Mouse (Mus musculus) forebrain, embryonic 15.5 days (tissue): Measurements from ENCODE around the gene Arglu1. TPM values are rescaled to one million over a fixed set of nuclear protein-coding genes. Genes with fewer than 3 reads are reported as not detected.

Source experiments
- ATAC-seq: fragments of 200-750 bp; cut with Nextera tagmentation; replicated peaks from 2 replicates; pipeline ENCODE4 v1.8.0; 2017; ENCODE audit warnings: mild to moderate bottlenecking, moderate TSS enrichment, moderate library complexity
- H3K27ac ChIP-seq: fragments of 300-500 bp; sonication (generic); replicated peaks from 2 replicates; pipeline ENCODE4 v1.5.1; 2015; ENCODE audit warnings: mild to moderate bottlenecking, inconsistent platforms
- H3K27me3 ChIP-seq: fragments of 300-500 bp; sonication (generic); 2 replicates; pipeline ENCODE4 v1.6.1; 2015; ENCODE audit warnings: inconsistent platforms
- H3K36me3 ChIP-seq: fragments of 300-500 bp; sonication (generic); 2 replicates; pipeline ENCODE4 v1.6.1; 2015; ENCODE audit warnings: mild to moderate bottlenecking, inconsistent platforms
- H3K4me1 ChIP-seq: fragments of 300-500 bp; sonication (generic); 2 replicates; pipeline ENCODE4 v1.6.1; 2015; ENCODE audit warnings: inconsistent platforms
- H3K4me2 ChIP-seq: fragments of 300-500 bp; sonication (generic); replicated peaks from 2 replicates; pipeline ENCODE4 v1.6.1; 2015; ENCODE audit warnings: mild to moderate bottlenecking, inconsistent platforms
- H3K4me3 ChIP-seq: fragments of 300-500 bp; sonication (generic); 2 replicates; pipeline ENCODE4 v1.5.1; 2015; ENCODE audit warnings: mild to moderate bottlenecking, inconsistent platforms
- H3K9ac ChIP-seq: fragments of 300-500 bp; sonication (generic); replicated peaks from 2 replicates; pipeline ENCODE4 v1.6.1; 2015; ENCODE audit warnings: mild to moderate bottlenecking, inconsistent platforms
- H3K9me3 ChIP-seq: fragments of 300-500 bp; sonication (generic); 2 replicates; pipeline ENCODE4 v1.6.1; 2016; ENCODE audit warnings: inconsistent platforms
- WGBS: fragments of 180-500 bp; shearing (Covaris S2); methylation state at CpG from one replicate; pipeline ENCODE4 v1.1.7; 2015; ENCODE audit warnings: mixed read lengths; 5-methylcytosine and 5-hydroxymethylcytosine counted together
- polyA plus RNA-seq: library from polyadenylated mRNA; unstranded; fragments of >200 nt; fragmentation: Nextera tagmentation; extraction: Ambion mirVana; gene quantifications from 2 replicates; pipeline ENCODE4 v1.2.1, GENCODE M21; 2015

The Arglu1 gene
- polyA plus RNA-seq, 1 experiment from 2014 or later: 199 TPM

DNA sequence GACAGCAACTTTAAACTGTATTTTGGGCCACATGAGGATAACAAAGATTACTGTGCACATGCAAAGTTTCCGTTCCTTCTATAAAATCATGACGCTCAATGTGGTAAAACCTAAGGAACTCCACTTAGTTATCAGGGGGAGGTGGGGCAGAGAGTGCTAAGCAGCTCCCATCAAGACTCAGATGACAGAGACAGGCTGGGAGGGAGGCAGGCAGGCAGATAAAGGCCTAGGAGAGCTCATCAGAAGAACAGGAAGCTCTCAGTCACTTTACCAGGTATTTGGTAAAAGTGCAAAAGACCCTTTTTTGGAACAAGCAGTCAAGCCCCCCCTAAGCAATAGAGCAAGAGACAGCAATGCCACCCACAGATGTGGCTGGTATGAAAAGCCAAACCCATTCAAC, 4.8 kb downstream of the Arglu1 start:
- Histone ChIP-seq H3K4me1 (peaks cover 42% of the 10 kb centered on the region), H3K27ac (no peak overlapping the region), H3K36me3 (peaks cover 20% of the 10 kb centered on the region), H3K9ac (no peak overlapping the region), H3K4me2 (no peak overlapping the region), H3K27me3 (no peaks in the 10 kb centered on the region), H3K4me3 (no peak overlapping the region), H3K9me3 (no peaks in the 10 kb centered on the region)
- ATAC-seq: no peak
- WGBS: 67% methylated on average over 2 of the region's 2 CpGs

DNA sequence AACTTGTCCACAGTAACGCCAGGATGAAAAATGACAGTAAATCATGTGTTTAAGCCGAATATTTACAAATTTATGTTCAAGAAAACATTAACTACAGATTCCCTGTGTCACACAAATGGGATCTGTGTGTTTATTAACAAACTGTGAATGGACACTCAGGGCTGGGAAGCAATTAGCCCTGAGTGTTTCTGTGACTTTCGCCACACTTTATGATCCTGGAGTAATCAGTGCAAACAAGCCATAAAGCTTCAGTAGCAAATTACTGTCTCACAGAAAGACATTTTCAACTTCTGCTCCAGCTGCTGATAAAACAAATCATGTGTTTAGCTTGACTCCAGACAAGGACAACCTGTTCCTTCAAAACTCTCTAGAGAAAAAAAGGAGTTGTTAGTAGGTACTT, 7.6 kb downstream of the Arglu1 start:
- 93% methylated on average over 3 of the region's 3 CpGs for WGBS
- H3K4me3 ChIP-seq: no peak overlapping the region
- ATAC-seq: no peak

DNA sequence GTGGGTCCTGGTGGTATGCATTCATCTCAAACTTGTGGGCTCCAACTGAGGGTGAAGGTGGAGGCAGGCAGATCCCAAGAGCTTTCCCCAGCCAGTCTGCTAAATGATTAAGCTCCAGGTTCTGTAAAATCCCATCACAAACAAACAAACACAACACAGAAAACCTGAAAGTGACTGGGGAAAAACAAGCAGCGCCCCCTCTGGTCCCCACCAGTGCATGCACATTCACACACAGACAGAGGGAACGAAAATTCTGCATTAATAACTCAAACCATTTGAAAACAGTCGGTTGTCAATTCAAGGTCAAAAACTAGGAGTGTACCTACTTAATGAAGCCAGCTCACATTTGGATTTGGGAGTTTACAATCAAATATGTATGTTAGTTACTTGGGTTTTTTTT, 12.1 kb downstream of the Arglu1 start:
- no peaks in the 10 kb centered on the region for H3K27me3 ChIP-seq
- H3K4me2 ChIP-seq: no peak overlapping the region
- H3K27ac ChIP-seq: no peak overlapping the region
- H3K4me1 ChIP-seq: no peaks in the 10 kb centered on the region
- 85% methylated on average over 3 of the region's 3 CpGs for WGBS
- no peaks in the 10 kb centered on the region for H3K9me3 ChIP-seq
- no peak overlapping the region for H3K4me3 ChIP-seq
- no peak for ATAC-seq
- H3K9ac ChIP-seq: no peak overlapping the region
- H3K36me3 ChIP-seq: peaks cover 48% of the 10 kb centered on the region

More for the DNA sequence above, 7.6 kb downstream of the Arglu1 start:
- H3K9me3 ChIP-seq: no peaks in the 10 kb centered on the region
- no peaks in the 10 kb centered on the region for H3K27me3 ChIP-seq
- H3K4me2 ChIP-seq: no peak overlapping the region
- H3K36me3 ChIP-seq: peaks cover 41% of the 10 kb centered on the region
- H3K27ac ChIP-seq: no peak overlapping the region
- no peak overlapping the region for H3K9ac ChIP-seq
- H3K4me1 ChIP-seq: peaks cover 26% of the 10 kb centered on the region

DNA sequence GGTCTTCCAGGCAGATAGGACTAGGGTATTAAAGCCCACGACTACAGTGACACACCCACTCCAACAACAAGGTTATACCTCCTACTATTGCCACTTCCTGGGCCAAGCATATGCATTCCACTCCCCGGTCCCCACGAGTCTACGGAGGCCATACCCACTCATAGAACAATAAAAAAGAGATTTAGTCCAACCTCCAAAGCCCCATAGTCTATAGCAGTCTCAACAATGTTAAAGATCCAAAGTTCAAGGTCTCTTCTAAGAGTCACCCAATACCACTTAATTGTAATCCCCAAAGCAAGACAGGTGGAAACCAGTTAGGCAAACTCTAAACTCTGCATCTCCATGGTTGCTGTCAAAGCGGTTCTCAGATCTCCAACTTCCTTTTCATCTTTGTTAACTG, 15.5 kb downstream of the Arglu1 start:
- Histone ChIP-seq H3K9ac (no peak overlapping the region), H3K27me3 (no peaks in the 10 kb centered on the region), H3K4me3 (no peak overlapping the region), H3K9me3 (no peaks in the 10 kb centered on the region), H3K4me2 (no peak overlapping the region), H3K27ac (no peak overlapping the region), H3K4me1 (no peaks in the 10 kb centered on the region), H3K36me3 (peaks cover 30% of the 10 kb centered on the region)
- WGBS: 89% methylated on average over 5 of the region's 5 CpGs
- no peak for ATAC-seq

DNA sequence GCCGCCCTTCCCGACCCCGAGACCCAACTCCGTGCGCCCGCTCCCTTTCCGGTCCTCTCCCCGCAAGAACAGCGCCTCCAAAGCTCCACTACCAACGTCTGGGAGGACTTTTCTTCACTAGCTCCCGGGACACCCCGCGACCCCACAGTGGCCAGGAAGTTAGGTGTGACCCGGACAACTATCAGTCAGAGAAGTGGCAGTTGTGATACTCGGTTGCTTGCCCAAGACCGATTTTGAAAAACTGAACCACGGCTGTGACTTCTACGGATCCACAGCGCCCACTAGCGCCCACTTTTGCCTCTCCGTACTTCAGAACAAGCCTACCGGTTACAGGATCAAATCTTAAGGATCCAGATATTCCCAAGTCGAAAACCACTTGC, 28.6 kb downstream of the Arglu1 start:
- ATAC-seq: peak; percentile 0; the same call in 1 of the 2 replicates
- H3K27me3 ChIP-seq: no peaks in the 10 kb centered on the region
- peak overlapping the region; percentile 61 for H3K9ac ChIP-seq
- H3K4me2 ChIP-seq: peak overlapping the region; percentile 66
- peak overlapping the region; percentile 97 for H3K27ac ChIP-seq
- H3K36me3 ChIP-seq: peaks cover 9% of the 10 kb centered on the region
- H3K4me3 ChIP-seq: peak overlapping the region; percentile 96
- no peaks in the 10 kb centered on the region for H3K9me3 ChIP-seq
- WGBS: under 1% methylated on average over 23 of the region's 23 CpGs
- H3K4me1 ChIP-seq: peaks cover 7% of the 10 kb centered on the region; the same call in 1 of the 2 replicates

DNA sequence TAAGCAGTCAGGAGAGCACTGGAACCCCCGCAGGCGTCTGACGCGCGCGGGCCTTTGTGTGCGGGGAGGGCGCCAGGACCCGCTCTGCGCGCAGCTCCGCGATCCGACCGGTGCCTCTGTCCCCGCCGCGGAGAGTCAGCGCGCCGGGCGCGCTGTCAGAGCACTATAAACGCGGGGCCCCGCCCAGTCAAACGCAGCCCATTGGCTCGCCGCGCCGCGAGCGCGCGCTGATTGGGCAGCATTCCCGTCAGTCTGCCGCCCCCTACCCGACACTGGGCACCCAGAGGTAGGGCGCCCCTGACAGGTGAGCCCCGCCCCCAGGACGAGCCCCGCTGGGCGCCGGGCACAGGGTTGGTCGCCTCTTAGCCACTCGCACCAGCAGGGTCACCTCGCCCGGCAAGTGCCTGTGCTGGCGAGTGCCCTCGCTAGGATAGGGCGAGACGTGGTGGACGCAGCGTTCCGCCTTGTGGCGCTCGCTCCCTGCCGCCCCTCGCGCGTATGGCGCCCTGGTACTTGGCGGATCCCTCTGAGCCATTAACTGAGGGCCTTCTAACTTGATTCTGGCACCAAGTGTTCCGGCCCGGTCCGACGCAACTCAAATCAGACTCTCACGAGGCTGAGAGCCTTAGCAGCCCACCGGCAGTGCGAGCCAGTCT, 29.1 kb downstream of the Arglu1 start, which contains the start of gene Efnb2:
Gene Efnb2 (minus strand): TSS at position 140 of the 656 bp plus-strand sequence.
- under 1% methylated on average over 67 of the region's 70 CpGs for WGBS
- peak within 1 kb of the TSS; percentile 66 for H3K4me2 ChIP-seq
- peaks cover 6% of the 10 kb centered on the region; the same call in 1 of the 2 replicates for H3K36me3 ChIP-seq
- peak within 1 kb of the TSS; percentile 97 for H3K27ac ChIP-seq
- H3K9ac ChIP-seq: peak within 1 kb of the TSS; percentile 97
- ATAC-seq: peak; percentile 93
- H3K4me1 ChIP-seq: peaks cover 8% of the 10 kb centered on the region; the same call in 1 of the 2 replicates
- H3K4me3 ChIP-seq: peak within 1 kb of the TSS; percentile 96
- no peaks in the 10 kb centered on the region for H3K9me3 ChIP-seq
- no peaks in the 10 kb centered on the region for H3K27me3 ChIP-seq

DNA sequence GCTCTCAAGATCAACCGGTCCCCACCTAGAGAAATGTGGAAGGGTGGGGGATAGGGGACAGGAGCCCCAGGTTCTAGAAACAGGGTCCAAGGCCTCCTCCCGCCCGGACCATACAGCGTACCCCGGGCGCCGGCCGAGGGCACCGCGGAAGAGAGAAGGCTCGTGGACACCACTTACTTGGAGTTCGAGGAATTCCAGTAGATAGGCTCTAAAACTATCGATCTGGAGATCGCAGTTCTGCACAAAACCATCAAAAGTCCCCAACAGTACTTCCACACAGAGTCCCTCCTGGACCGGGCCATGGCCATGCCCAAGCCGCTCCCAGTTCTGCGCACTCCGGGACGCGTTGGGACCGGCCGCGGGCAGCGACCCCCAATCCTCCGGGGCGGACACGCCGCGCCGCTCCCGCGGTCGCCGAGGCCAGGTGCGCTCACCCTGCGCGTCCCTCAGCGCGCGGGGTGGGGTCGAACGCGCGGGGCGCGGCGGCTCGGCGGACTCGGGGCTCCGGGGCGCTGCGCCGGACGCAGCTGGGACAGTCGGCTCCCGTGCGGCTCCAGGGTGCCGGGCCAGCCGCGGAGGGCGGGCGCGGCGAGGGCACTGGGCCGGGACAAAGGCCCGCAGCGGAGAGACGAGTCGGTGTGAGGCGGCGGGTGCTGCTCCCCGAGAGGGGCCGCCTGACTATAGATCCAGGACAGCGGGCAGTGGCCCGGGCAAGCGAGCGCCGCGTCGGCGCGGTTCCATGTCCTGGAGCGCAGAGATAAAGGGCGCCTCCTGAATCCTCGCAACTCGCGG, 29.8 kb downstream of the Arglu1 start:
- Histone ChIP-seq H3K4me3 (peak overlapping the region; percentile 96), H3K27me3 (no peaks in the 10 kb centered on the region), H3K36me3 (peaks cover 3% of the 10 kb centered on the region; the same call in 1 of the 2 replicates), H3K4me1 (peaks cover 13% of the 10 kb centered on the region), H3K4me2 (peak overlapping the region; percentile 66), H3K27ac (peak overlapping the region; percentile 97), H3K9me3 (no peaks in the 10 kb centered on the region), H3K9ac (peak overlapping the region; percentile 97)
- ATAC-seq: peak; percentile 7
- 0% methylated on average over 85 of the region's 88 CpGs for WGBS

DNA sequence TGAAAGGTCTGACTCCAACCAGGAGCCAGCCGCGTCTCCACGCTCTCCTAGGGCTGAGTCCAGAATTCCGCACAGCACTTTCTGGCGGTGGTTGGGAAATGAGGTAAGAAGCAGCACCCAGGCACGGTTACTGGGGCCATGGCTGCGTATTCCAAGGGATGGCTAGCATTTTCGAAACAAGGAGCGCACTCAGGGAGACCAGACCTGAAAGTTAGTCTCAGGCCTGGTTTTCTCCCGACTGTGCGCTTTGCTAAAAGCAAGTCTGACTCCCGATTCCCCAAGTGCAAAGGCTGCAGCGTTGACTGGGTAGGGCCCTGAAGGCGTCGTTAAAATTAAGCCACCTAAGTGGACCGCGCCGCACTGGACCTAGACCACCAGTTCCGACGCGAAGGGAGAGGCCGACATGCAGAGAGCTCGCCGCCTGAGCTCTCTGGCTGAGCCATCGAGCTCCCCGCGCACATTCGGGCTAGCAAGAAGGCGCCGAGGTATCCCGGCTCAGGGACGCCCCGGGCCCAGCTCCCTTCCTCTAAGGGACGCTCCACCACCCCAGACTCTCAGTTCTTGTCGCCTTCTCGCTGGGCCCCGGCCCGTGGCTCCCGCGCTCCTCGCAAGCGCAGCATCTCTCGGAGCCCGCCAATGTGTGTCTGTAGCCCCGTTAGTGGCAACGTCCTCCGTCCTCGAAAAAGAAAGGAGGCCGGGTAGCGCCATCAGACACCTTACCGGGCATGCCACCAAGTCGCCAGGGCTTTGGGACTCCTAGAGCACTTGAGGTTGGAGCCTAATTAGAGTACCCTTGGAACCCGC, 30.6 kb downstream of the Arglu1 start:
- peak overlapping the region; percentile 96 for H3K4me3 ChIP-seq
- no peak for ATAC-seq
- H3K9ac ChIP-seq: peak overlapping the region; percentile 97
- H3K9me3 ChIP-seq: no peaks in the 10 kb centered on the region
- H3K27ac ChIP-seq: peak overlapping the region; percentile 97
- peaks cover 21% of the 10 kb centered on the region for H3K4me1 ChIP-seq
- H3K27me3 ChIP-seq: no peaks in the 10 kb centered on the region
- H3K4me2 ChIP-seq: peak overlapping the region; percentile 66
- H3K36me3 ChIP-seq: no peaks in the 10 kb centered on the region
- under 1% methylated on average over 53 of the region's 53 CpGs for WGBS

DNA sequence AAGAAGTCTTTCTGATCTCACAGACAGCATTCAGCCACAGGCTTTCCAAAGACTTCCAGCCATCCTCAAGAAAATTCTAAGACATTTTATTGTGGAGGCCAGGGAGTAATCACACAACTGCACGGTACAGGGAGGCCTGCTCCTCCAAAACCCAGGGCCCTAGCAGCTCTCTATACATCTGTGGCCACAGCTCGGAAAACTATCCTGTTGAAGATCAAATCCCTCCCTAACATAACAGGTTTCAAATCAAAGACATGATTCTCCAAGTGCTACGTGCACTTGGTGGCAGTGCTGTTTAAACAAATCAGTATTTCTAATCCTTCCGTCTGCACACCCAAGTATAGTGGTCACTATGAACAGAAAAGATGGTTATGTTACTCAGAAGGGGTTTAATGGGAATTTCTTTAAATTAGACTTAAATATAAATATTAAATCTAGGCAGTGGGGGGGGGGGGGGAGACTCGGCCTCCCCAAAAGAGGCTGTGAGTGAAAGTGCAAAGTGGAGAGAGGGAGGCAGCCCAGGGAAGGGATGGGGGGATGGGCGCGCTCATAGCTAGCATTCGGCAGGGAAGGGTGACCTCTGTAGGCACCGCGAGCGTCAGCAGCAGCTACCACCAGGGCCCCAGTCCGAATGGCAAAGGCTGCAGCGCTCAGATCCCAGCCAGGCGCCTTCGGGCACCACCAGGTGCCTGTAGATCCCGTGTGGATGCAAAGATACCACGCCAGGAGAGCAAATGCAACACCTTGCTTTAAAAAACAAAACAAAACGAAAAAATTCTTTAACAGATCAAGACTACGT, 31.7 kb downstream of the Arglu1 start:
- Histone ChIP-seq H3K9ac (peak overlapping the region; percentile 97), H3K36me3 (no peaks in the 10 kb centered on the region), H3K9me3 (no peaks in the 10 kb centered on the region), H3K27me3 (no peaks in the 10 kb centered on the region), H3K27ac (peak overlapping the region; percentile 97), H3K4me2 (peak overlapping the region; percentile 66), H3K4me3 (peak overlapping the region; percentile 96), H3K4me1 (peaks cover 30% of the 10 kb centered on the region)
- WGBS: 2% methylated on average over 19 of the region's 19 CpGs
- ATAC-seq: peak; percentile 38

DNA sequence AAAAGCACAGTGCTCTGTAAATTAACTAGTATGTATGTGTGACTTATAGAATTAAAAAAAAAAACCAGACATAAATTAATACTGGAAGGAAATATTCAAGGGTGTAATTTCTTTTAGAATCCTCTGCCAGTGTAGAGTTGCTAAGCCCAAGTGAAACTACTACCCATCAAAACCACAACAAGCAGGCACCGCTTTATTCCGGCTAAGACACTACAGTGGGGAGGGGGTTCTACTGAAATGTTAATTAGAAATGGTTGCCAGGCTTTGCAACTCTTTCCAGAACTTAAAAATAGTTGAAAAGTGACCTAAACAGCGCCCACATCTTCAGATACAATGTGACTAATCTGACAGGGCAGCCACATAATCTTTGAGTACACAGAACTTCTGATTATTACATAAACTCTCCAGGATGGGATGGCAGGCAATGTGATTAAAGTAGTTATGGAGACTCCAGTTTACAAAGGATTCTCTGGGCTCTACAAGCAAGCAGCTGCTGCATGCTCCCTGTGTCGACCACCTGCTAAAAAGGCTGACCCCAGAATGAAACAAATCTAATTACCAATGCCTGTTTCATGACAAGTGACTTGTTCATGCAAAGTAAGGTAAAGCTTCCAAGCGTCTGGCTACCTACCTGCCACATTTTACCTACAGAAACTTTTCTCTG, 32.5 kb downstream of the Arglu1 start:
- Histone ChIP-seq H3K9ac (peak overlapping the region; percentile 97), H3K4me1 (peaks cover 38% of the 10 kb centered on the region), H3K36me3 (no peaks in the 10 kb centered on the region), H3K27me3 (no peaks in the 10 kb centered on the region), H3K9me3 (no peaks in the 10 kb centered on the region), H3K4me3 (peak overlapping the region; percentile 96), H3K4me2 (peak overlapping the region; percentile 66), H3K27ac (peak overlapping the region; percentile 97)
- 6% methylated on average over 5 of the region's 5 CpGs for WGBS
- ATAC-seq: no peak
